Mouse (Mus musculus): ENCODE measurements around the gene Bmx. TPM values are rescaled to one million over a fixed set of nuclear protein-coding genes. Genes with fewer than 3 reads are reported as not detected.

Bmx gene
- polyA plus RNA-seq, 1 experiment: not detected

DNA sequence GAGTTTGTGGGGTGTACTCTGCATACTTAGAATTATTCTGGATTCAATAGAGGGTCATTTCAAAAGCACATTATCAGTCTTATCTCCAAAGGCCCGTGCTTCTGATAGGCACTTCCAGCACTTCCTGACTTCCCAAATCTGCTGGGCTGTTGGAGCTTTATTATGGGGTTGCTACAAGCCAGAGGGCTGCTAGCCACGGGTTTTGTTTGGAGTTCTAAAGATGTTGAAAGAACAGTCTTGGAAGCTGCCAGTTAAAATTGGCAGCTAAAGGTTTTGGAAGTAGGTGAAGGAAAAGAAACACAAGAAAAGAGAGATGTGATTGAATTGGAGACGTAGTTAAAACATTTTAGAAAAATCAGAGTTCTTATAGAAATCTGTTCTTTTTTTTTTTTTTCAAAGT is 17.5 kb upstream of the Bmx start:
- Histone ChIP-seq H3K4me3 (ENCODE audit: low read depth, low read length) (no peak overlapping the region), H3K27ac (ENCODE audit: insufficient read depth, low read length) (no peak overlapping the region), H3K36me3 (ENCODE audit: control insufficient read depth, insufficient read depth, low read length, poor library complexity, severe bottlenecking) (no peaks in the 10 kb centered on the region; the same call in 1 of the 2 replicates), H3K9ac (ENCODE audit: low read depth, poor library complexity, severe bottlenecking) (no peak overlapping the region), H3K9me3 (replicated peaks; ENCODE audit: control insufficient read depth, insufficient read depth, low read length, poor library complexity, severe bottlenecking) (no peaks in the 10 kb centered on the region), H3K27me3 (ENCODE audit: control insufficient read depth, insufficient read depth, low read length, poor library complexity, severe bottlenecking) (no peaks in the 10 kb centered on the region), H3K4me1 (ENCODE audit: control insufficient read depth, insufficient read depth, low read length) (no peaks in the 10 kb centered on the region)
- TF ChIP-seq EP300 (IDR thresholded peaks at IDR 0.05; ENCODE audit: insufficient read depth, low read depth, low read length) (no peak), POLR2A (IDR thresholded peaks at IDR 0.05; ENCODE audit: insufficient read depth, low read length) (no peak), CTCF (IDR thresholded peaks at IDR 0.05; ENCODE audit: low read depth, low read length) (no peak)

GRCm38 (mm10) chrX:164270603-164271002 is 12.6 kb upstream of the Bmx start:
- Histone ChIP-seq H3K27ac (ENCODE audit: insufficient read depth, low read length) (no peak overlapping the region), H3K27me3 (ENCODE audit: control insufficient read depth, insufficient read depth, low read length, poor library complexity, severe bottlenecking) (no peaks in the 10 kb centered on the region), H3K4me1 (ENCODE audit: control insufficient read depth, insufficient read depth, low read length) (peaks cover 1% of the 10 kb centered on the region), H3K4me3 (ENCODE audit: low read depth, low read length) (no peak overlapping the region), H3K9ac (ENCODE audit: low read depth, poor library complexity, severe bottlenecking) (no peak overlapping the region), H3K36me3 (ENCODE audit: control insufficient read depth, insufficient read depth, low read length, poor library complexity, severe bottlenecking) (no peaks in the 10 kb centered on the region; the same call in 1 of the 2 replicates), H3K9me3 (replicated peaks; ENCODE audit: control insufficient read depth, insufficient read depth, low read length, poor library complexity, severe bottlenecking) (no peaks in the 10 kb centered on the region)
- TF ChIP-seq EP300 (IDR thresholded peaks at IDR 0.05; ENCODE audit: insufficient read depth, low read depth, low read length): no peak
- no peak for TF ChIP-seq POLR2A (IDR thresholded peaks at IDR 0.05; ENCODE audit: insufficient read depth, low read length)
- no peak for TF ChIP-seq CTCF (IDR thresholded peaks at IDR 0.05; ENCODE audit: low read depth, low read length)

DNA sequence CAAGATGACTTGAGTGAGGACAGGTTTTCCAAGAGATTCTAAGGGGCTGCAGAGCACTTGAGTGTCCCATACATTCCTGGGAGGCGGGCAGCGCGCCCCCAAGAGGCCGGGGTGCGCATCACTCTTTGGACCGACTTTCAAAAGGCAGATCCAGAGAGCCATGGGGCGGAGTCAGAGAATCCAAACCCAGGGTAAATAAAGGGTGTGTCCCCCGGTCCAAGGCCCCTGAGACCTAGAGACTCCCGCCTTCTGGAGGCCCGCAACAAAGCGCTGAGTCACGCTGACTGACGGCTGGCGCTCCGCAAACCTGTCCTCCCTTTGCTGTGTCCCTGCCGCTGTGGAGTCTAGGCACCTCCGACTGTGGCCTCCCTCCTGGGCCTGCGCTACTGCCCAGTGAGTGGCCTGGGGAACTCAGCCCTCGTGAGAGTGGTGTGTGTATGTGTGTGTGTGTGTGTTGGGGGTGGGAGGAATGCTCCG is 11.3 kb upstream of the Bmx start, which contains the start of gene Pir:
Gene Pir (plus strand): TSS at position 87 of the 477 bp plus-strand sequence.
- TF ChIP-seq EP300 (IDR thresholded peaks at IDR 0.05; ENCODE audit: insufficient read depth, low read depth, low read length): peak; percentile 83; the same call in 1 of the 2 replicates
- TF ChIP-seq CTCF (IDR thresholded peaks at IDR 0.05; ENCODE audit: low read depth, low read length): peak; percentile 53
- TF ChIP-seq POLR2A (IDR thresholded peaks at IDR 0.05; ENCODE audit: insufficient read depth, low read length): peak; percentile 21
- Histone ChIP-seq H3K4me3 (ENCODE audit: low read depth, low read length) (peak within 1 kb of the TSS; percentile 100), H3K27me3 (ENCODE audit: control insufficient read depth, insufficient read depth, low read length, poor library complexity, severe bottlenecking) (no peaks in the 10 kb centered on the region)

DNA sequence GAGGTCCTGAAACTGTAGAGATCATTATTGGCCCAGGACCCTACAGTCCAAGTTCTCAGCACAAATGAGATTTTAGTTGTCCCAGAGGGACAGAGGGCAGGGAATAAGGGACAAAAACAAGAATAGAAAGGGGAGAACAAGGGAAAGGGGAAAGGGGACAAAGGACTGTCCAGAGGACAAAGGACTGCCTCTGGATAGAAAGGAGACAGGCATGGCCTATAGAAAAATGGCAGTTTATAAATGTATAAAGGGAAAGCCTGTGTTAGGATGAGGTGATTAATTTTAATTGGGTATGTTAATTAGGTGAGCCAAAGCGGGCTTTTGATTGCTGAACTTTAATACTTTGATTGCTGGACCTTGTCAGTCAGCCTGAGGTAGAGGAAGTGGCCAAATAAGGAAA is 6.9 kb upstream of the Bmx start:
- no peaks in the 10 kb centered on the region for H3K27me3 ChIP-seq (ENCODE audit: control insufficient read depth, insufficient read depth, low read length, poor library complexity, severe bottlenecking)
- TF ChIP-seq CTCF (IDR thresholded peaks at IDR 0.05; ENCODE audit: low read depth, low read length) (no peak), POLR2A (IDR thresholded peaks at IDR 0.05; ENCODE audit: insufficient read depth, low read length) (no peak), EP300 (IDR thresholded peaks at IDR 0.05; ENCODE audit: insufficient read depth, low read depth, low read length) (no peak)
- H3K9me3 ChIP-seq (replicated peaks; ENCODE audit: control insufficient read depth, insufficient read depth, low read length, poor library complexity, severe bottlenecking): no peaks in the 10 kb centered on the region
- no peak overlapping the region for H3K9ac ChIP-seq (ENCODE audit: low read depth, poor library complexity, severe bottlenecking)
- H3K4me1 ChIP-seq (ENCODE audit: control insufficient read depth, insufficient read depth, low read length): peaks cover 3% of the 10 kb centered on the region
- H3K27ac ChIP-seq (ENCODE audit: insufficient read depth, low read length): no peak overlapping the region
- H3K4me3 ChIP-seq (ENCODE audit: low read depth, low read length): no peak overlapping the region
- no peaks in the 10 kb centered on the region for H3K36me3 ChIP-seq (ENCODE audit: control insufficient read depth, insufficient read depth, low read length, poor library complexity, severe bottlenecking)

More for the DNA sequence above, 11.3 kb upstream of the Bmx start, which contains the start of gene Pir:
- Histone ChIP-seq H3K9me3 (replicated peaks; ENCODE audit: control insufficient read depth, insufficient read depth, low read length, poor library complexity, severe bottlenecking) (no peaks in the 10 kb centered on the region), H3K9ac (ENCODE audit: low read depth, poor library complexity, severe bottlenecking) (peak within 1 kb of the TSS; percentile 89), H3K27ac (ENCODE audit: insufficient read depth, low read length) (peak within 1 kb of the TSS; percentile 88), H3K36me3 (ENCODE audit: control insufficient read depth, insufficient read depth, low read length, poor library complexity, severe bottlenecking) (no peaks in the 10 kb centered on the region; the same call in 1 of the 2 replicates), H3K4me1 (ENCODE audit: control insufficient read depth, insufficient read depth, low read length) (peaks cover 1% of the 10 kb centered on the region)

DNA sequence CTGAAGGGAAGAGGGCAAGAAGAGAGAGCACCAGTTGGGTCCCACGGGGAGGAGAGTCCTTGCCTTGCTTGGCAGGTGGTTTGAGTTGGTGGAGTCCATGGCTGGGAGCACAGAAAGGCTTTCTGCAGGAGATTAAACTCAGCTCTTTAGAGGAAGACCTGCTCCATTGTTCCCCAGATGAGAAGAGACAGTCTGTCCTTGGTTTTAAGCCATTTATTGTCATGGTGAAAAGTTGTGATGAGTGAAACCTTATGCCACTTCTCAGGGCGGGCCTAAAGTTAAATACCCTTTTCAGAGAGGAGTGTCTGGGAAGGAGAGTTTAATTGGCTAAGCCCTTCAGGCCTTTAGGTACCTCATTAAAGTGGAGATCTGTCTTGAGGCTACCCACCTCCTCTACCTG is 4.3 kb upstream of the Bmx start:
- H3K9me3 ChIP-seq (replicated peaks; ENCODE audit: control insufficient read depth, insufficient read depth, low read length, poor library complexity, severe bottlenecking): no peaks in the 10 kb centered on the region
- no peak overlapping the region for H3K27ac ChIP-seq (ENCODE audit: insufficient read depth, low read length)

DNA sequence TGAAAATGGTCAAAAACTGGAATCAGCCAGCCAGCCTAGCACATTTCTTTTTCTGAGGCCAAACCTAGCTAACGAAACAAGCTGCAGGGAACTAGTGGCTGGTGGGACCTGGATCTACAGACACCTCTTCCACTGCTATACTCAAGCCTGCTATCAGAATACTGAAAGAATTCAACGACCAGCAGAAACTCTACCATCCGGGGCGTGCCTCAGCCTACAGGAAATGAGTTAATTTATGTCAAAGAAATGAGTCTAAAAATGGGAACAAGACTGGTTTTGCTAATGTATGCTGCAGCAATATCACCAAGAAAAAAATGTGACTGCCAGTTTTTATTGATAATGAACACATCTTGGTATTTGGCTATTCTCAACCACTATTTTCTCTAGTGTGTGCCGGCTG is 669 bp upstream of the Bmx start:
- H3K36me3 ChIP-seq (ENCODE audit: control insufficient read depth, insufficient read depth, low read length, poor library complexity, severe bottlenecking): no peaks in the 10 kb centered on the region
- no peaks in the 10 kb centered on the region for H3K27me3 ChIP-seq (ENCODE audit: control insufficient read depth, insufficient read depth, low read length, poor library complexity, severe bottlenecking)
- H3K4me3 ChIP-seq (ENCODE audit: low read depth, low read length): no peak overlapping the region
- no peaks in the 10 kb centered on the region for H3K9me3 ChIP-seq (replicated peaks; ENCODE audit: control insufficient read depth, insufficient read depth, low read length, poor library complexity, severe bottlenecking)
- H3K27ac ChIP-seq (ENCODE audit: insufficient read depth, low read length): no peak overlapping the region
- no peak for TF ChIP-seq EP300 (IDR thresholded peaks at IDR 0.05; ENCODE audit: insufficient read depth, low read depth, low read length)
- no peak for TF ChIP-seq CTCF (IDR thresholded peaks at IDR 0.05; ENCODE audit: low read depth, low read length)
- peaks cover 2% of the 10 kb centered on the region for H3K4me1 ChIP-seq (ENCODE audit: control insufficient read depth, insufficient read depth, low read length)
- H3K9ac ChIP-seq (ENCODE audit: low read depth, poor library complexity, severe bottlenecking): no peak overlapping the region

More for the DNA sequence above, 4.3 kb upstream of the Bmx start:
- Histone ChIP-seq H3K4me3 (ENCODE audit: low read depth, low read length) (no peak overlapping the region), H3K27me3 (ENCODE audit: control insufficient read depth, insufficient read depth, low read length, poor library complexity, severe bottlenecking) (no peaks in the 10 kb centered on the region), H3K4me1 (ENCODE audit: control insufficient read depth, insufficient read depth, low read length) (peaks cover 3% of the 10 kb centered on the region), H3K9ac (ENCODE audit: low read depth, poor library complexity, severe bottlenecking) (no peak overlapping the region), H3K36me3 (ENCODE audit: control insufficient read depth, insufficient read depth, low read length, poor library complexity, severe bottlenecking) (no peaks in the 10 kb centered on the region)
- no peak for TF ChIP-seq EP300 (IDR thresholded peaks at IDR 0.05; ENCODE audit: insufficient read depth, low read depth, low read length)
- TF ChIP-seq POLR2A (IDR thresholded peaks at IDR 0.05; ENCODE audit: insufficient read depth, low read length): no peak
- TF ChIP-seq CTCF (IDR thresholded peaks at IDR 0.05; ENCODE audit: low read depth, low read length): no peak
